Mouse (Mus musculus) lung, postnatal 0 days (tissue): ENCODE measurements around the gene Sh2d1a.
A peak's percentile ranks its signal among the peaks of the same experiment; 100 is the strongest.

Source experiments
- CTCF ChIP-seq: IDR thresholded peaks from 2 replicates; pipeline ENCODE4 v1.5.1; 2016; ENCODE audit warnings: antibody characterized with exemption, mild to moderate bottlenecking
- EP300 ChIP-seq: IDR thresholded peaks from 2 replicates; pipeline ENCODE4 v1.6.1; 2016; ENCODE audit warnings: antibody characterized with exemption, mild to moderate bottlenecking, control low read depth

DNA sequence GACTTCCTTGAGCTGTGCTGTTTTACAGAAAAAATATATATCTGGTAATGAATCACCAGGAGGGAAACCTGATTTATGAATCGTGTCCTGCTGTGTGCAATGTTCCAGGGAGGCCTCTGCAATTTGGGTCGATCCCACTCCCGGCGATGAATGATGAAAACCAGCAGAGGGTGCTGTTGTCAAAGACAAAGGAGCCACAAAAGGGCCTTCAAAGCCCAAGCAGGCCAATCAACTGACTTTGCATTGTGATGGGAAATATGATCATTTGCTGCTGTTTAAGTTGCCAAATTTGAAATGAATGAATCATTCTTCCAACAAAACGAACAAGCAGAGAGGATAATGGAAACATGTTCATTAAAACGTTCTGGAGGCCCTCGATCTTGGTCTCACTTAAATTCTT, 55.0 kb downstream of the Sh2d1a start:
- TF ChIP-seq EP300 (no peak), CTCF (peak; percentile 78)
